Mouse (Mus musculus) lung, postnatal 25 days (tissue): ENCODE results near the gene Nphp4.

Experiments used
- DNase-seq: peaks from one replicate; pipeline ENCODE4 v3.0.0; 2022; ENCODE audit warnings: low spot score

The Nphp4 gene

GRCm38 (mm10) chr4:152476427-152477023 is at the start of gene Nphp4:
Nphp4 (plus strand) TSS chr4:152476706.
- no peak for DNase-seq

GRCm38 (mm10) chr4:152428259-152428658 is 48.2 kb upstream of the Nphp4 start:
- no peak for DNase-seq

GRCm38 (mm10) chr4:152432308-152432707 is 44.2 kb upstream of the Nphp4 start:
- peak; percentile 22 for DNase-seq

GRCm38 (mm10) chr4:152434836-152435235 is 41.7 kb upstream of the Nphp4 start:
- peak; percentile 73 for DNase-seq

- peak; percentile 50 for DNase-seq
These were observed 41.3 kb upstream of the Nphp4 start for GRCm38 (mm10) chr4:152435255-152435654.

GRCm38 (mm10) chr4:152440882-152441281 is 35.6 kb upstream of the Nphp4 start:
- DNase-seq = no peak

- no peak for DNase-seq
These were observed 35.0 kb upstream of the Nphp4 start for GRCm38 (mm10) chr4:152441536-152441935.

GRCm38 (mm10) chr4:152446178-152446577 is 30.3 kb upstream of the Nphp4 start:
- DNase-seq = peak; percentile 38

GRCm38 (mm10) chr4:152447731-152448665 is 28.5 kb upstream of the Nphp4 start:
- no peak for DNase-seq

GRCm38 (mm10) chr4:152448666-152449018 is 27.9 kb upstream of the Nphp4 start:
- DNase-seq = peak; percentile 48

- DNase-seq = no peak
These were observed 25.1 kb upstream of the Nphp4 start for GRCm38 (mm10) chr4:152451371-152451770.

- DNase-seq = no peak
These were observed 23.4 kb upstream of the Nphp4 start for GRCm38 (mm10) chr4:152453079-152453478.

GRCm38 (mm10) chr4:152454153-152454552 is 22.4 kb upstream of the Nphp4 start:
- DNase-seq = no peak

GRCm38 (mm10) chr4:152456609-152457008 is 19.9 kb upstream of the Nphp4 start:
- DNase-seq = no peak

GRCm38 (mm10) chr4:152457673-152458072 is 18.8 kb upstream of the Nphp4 start:
- no peak for DNase-seq

GRCm38 (mm10) chr4:152462516-152462915 is 14.0 kb upstream of the Nphp4 start:
- DNase-seq = no peak

- no peak for DNase-seq
These were observed 13.4 kb upstream of the Nphp4 start for GRCm38 (mm10) chr4:152463147-152463546.

- DNase-seq = no peak
These were observed 11.4 kb upstream of the Nphp4 start for GRCm38 (mm10) chr4:152465116-152465515.

GRCm38 (mm10) chr4:152466601-152467000 is 9.9 kb upstream of the Nphp4 start:
- DNase-seq = no peak

- no peak for DNase-seq
These were observed 8.6 kb upstream of the Nphp4 start for GRCm38 (mm10) chr4:152467951-152468350.

- no peak for DNase-seq
These were observed 565 bp upstream of the Nphp4 start for GRCm38 (mm10) chr4:152475941-152476340.

- no peak for DNase-seq
These were observed 580 bp downstream of the Nphp4 start for GRCm38 (mm10) chr4:152477106-152477465.

GRCm38 (mm10) chr4:152477466-152478223 is 1.1 kb downstream of the Nphp4 start, which contains the start of gene Kcnab2:
Kcnab2 (minus strand) TSS chr4:152477871.
- peak; percentile 99 for DNase-seq
